Mouse (Mus musculus): Measurements from ENCODE around the gene Akap12.

Gene Akap12

GRCm38 (mm10) chr10:4284781-4285180 is 18.6 kb downstream of the Akap12 start:
- in situ Hi-C loops (cut with MboI, MseI), result no loop called here

GRCm38 (mm10) chr10:4285752-4286151 is 19.6 kb downstream of the Akap12 start:
- in situ Hi-C loops (cut with MboI, MseI), result no loop called here

GRCm38 (mm10) chr10:4289171-4289570 is 23.0 kb downstream of the Akap12 start:
- in situ Hi-C loops (cut with MboI, MseI), result no loop called here

- in situ Hi-C loops (cut with MboI, MseI), result no loop called here
Measured at GRCm38 (mm10) chr10:4289636-4290035, 23.5 kb downstream of the Akap12 start.

GRCm38 (mm10) chr10:4290145-4290544 is 24.0 kb downstream of the Akap12 start:
- in situ Hi-C loops (cut with MboI, MseI), result no loop called here

- in situ Hi-C loops (cut with MboI, MseI), result no loop called here
Measured at GRCm38 (mm10) chr10:4290561-4290960, 24.4 kb downstream of the Akap12 start.

GRCm38 (mm10) chr10:4293418-4293817 is 27.2 kb downstream of the Akap12 start:
- in situ Hi-C loops (cut with MboI, MseI), result no loop called here

GRCm38 (mm10) chr10:4303558-4303957 is 37.4 kb downstream of the Akap12 start:
- in situ Hi-C loops (cut with MboI, MseI), result no loop called here

GRCm38 (mm10) chr10:4323885-4324284 is 57.7 kb downstream of the Akap12 start:
- in situ Hi-C loops (cut with MboI, MseI), result loop anchor here in 1 of 2 experiments (10.0 kb wide), 1 partner anchor 789 kb away; no protein-coding TSS in a partner anchor

- in situ Hi-C loops (cut with MboI, MseI), result loop anchor here in 1 of 2 experiments (10.0 kb wide), 1 partner anchor 791 kb away; no protein-coding TSS in a partner anchor
Measured at GRCm38 (mm10) chr10:4325562-4325961, 59.4 kb downstream of the Akap12 start.

GRCm38 (mm10) chr10:4327716-4328115 is 61.5 kb downstream of the Akap12 start:
- in situ Hi-C loops (cut with MboI, MseI), result loop anchor here in 1 of 2 experiments (10.0 kb wide), 1 partner anchor 793 kb away; no protein-coding TSS in a partner anchor

GRCm38 (mm10) chr10:4332228-4332979 is 66.2 kb downstream of the Akap12 start:
- in situ Hi-C loops (cut with MboI, MseI), result loop anchor here in 1 of 2 experiments (5.0 kb wide), 1 partner anchor 165 kb away; no protein-coding TSS in a partner anchor

GRCm38 (mm10) chr10:4333319-4333718 is 67.1 kb downstream of the Akap12 start:
- in situ Hi-C loops (cut with MboI, MseI), result loop anchor here in 1 of 2 experiments (5.0 kb wide), 1 partner anchor 166 kb away; no protein-coding TSS in a partner anchor

- in situ Hi-C loops (cut with MboI, MseI), result loop anchor here in 1 of 2 experiments (5.0 kb wide), 1 partner anchor 167 kb away; no protein-coding TSS in a partner anchor
Measured at GRCm38 (mm10) chr10:4334039-4334683, 68.0 kb downstream of the Akap12 start.

GRCm38 (mm10) chr10:4338863-4339461 is 72.8 kb downstream of the Akap12 start:
- in situ Hi-C loops (cut with MboI, MseI), result loop anchor here in 1 of 2 experiments (5.0 kb wide), 1 partner anchor 342 kb away; no protein-coding TSS in a partner anchor

- in situ Hi-C loops (cut with MboI, MseI), result loop anchor here in 1 of 2 experiments (10.0 kb wide), 1 partner anchor 347 kb away; no protein-coding TSS in a partner anchor
Measured at GRCm38 (mm10) chr10:4341430-4341829, 75.2 kb downstream of the Akap12 start.

GRCm38 (mm10) chr10:4346489-4347135 is 80.4 kb downstream of the Akap12 start:
- in situ Hi-C loops (cut with MboI, MseI), result loop anchor here in 1 of 2 experiments (10.0 kb wide), 1 partner anchor 352 kb away; no protein-coding TSS in a partner anchor

GRCm38 (mm10) chr10:4347136-4347492 is 80.9 kb downstream of the Akap12 start:
- in situ Hi-C loops (cut with MboI, MseI), result loop anchor here in 1 of 2 experiments (10.0 kb wide), 1 partner anchor 352 kb away; no protein-coding TSS in a partner anchor

GRCm38 (mm10) chr10:4347591-4347990 is 81.4 kb downstream of the Akap12 start:
- in situ Hi-C loops (cut with MboI, MseI), result loop anchor here in 1 of 2 experiments (10.0 kb wide), 1 partner anchor 353 kb away; no protein-coding TSS in a partner anchor

- in situ Hi-C loops (cut with MboI, MseI), result no loop called here
Measured at GRCm38 (mm10) chr10:4354371-4355260, 88.4 kb downstream of the Akap12 start.

Data from T-helper 17 cell (primary cell).